Mouse (Mus musculus) cortical plate, adult 2 months (tissue): ENCODE data around the gene Fbxo2.

Experiments used
- CTCF ChIP-seq: fragments of 200-500 bp; IDR thresholded peaks from 2 replicates; pipeline ENCODE4 v1.5.1; 2011; ENCODE audit warnings: mild to moderate bottlenecking, control low read depth, low read length; ENCODE audit not compliant: insufficient read depth; ENCODE audit errors: extremely low read depth
- POLR2A ChIP-seq: fragments of 200-500 bp; IDR thresholded peaks from 2 replicates; pipeline ENCODE4 v1.6.1; 2011; ENCODE audit warnings: mild to moderate bottlenecking, low read length, control low read depth; ENCODE audit not compliant: insufficient read depth; ENCODE audit errors: extremely low read depth

- no peak for TF ChIP-seq POLR2A
- no peak for TF ChIP-seq CTCF
Measured at GRCm38 (mm10) chr4:148121982-148122693, 38.3 kb upstream of the Fbxo2 start.
